8 mouse cellular contexts compared by ENCODE assay signal in genomic region chr17:32027666-32028065, GRCm38 (mm10). TPM values are rescaled to one million over a fixed set of nuclear protein-coding genes. Genes with fewer than 3 reads are reported as not detected.
A peak's percentile ranks its signal among the peaks of the same experiment; 100 is the strongest.
DNase-seq lines count a peak whose midpoint lies in the region; ATAC-seq and TF ChIP-seq lines count a peak whose summit lies in the region.
"Had no signal": no experiment of that assay in that cellular context is flagged by ENCODE, and none has a peak within 500 bp of the region (broad histone marks: within the 10 kb centered on the region; RNA-seq: fewer than 3 reads in every experiment).

No protein-coding gene starts in this region.

- TF ChIP-seq POLR2A in CH12.LX (IDR thresholded peaks at IDR 0.05; ENCODE audit: low read depth, low read length), result no peak

- H3K9ac ChIP-seq in CH12.LX (ENCODE audit: insufficient read depth, low read depth), result no peak overlapping the region
- no peak overlapping the region for H3K9ac ChIP-seq in hindbrain, postnatal 0 days (replicated peaks; ENCODE audit: low read length)
- H3K9ac ChIP-seq: lung, embryonic 15.5 days had no signal

- dilution Hi-C loops in CH12.LX (cut with MboI; ENCODE audit: extremely low pct_ligation_motif_present, extremely low pct_unique_long_range_greater_than_20kb, low sequenced_read_pairs), result no loop called here

- H3K27ac ChIP-seq in CH12.LX (ENCODE audit: insufficient read depth, low read depth), result no peak overlapping the region
- no peak overlapping the region for H3K27ac ChIP-seq in hindbrain, postnatal 0 days
- H3K27ac ChIP-seq: lung, embryonic 15.5 days had no signal

- no peak overlapping the region for H3K4me3 ChIP-seq in CH12.LX (replicated peaks in 1 of 3; ENCODE audit: low read depth in 2 of 3, low read length in 2 of 3, poor library complexity in 1 of 3)
- no peak overlapping the region for H3K4me3 ChIP-seq in hindbrain, postnatal 0 days (ENCODE audit: low read length)
- H3K4me3 ChIP-seq: lung, embryonic 15.5 days had no signal

- in situ Hi-C loops in CH12.LX (cut with MboI; ENCODE audit: low pct_ligation_motif_present, low pct_unique_long_range_greater_than_20kb, low sequenced_read_pairs), result loop anchor here (5.0 to 10.0 kb wide), 2 partner anchors 335 to 493 kb away; no protein-coding TSS in a partner anchor

- 25% methylated on average over 3 of the region's 3 CpGs for WGBS in hindbrain, postnatal 0 days

- H3K36me3 ChIP-seq in CH12.LX (replicated peaks in 1 of 2; ENCODE audit: control insufficient read depth in 1 of 2, insufficient read depth in 1 of 2, low read length in 1 of 2), result no peaks in the 10 kb centered on the region
- H3K36me3 ChIP-seq in hindbrain, postnatal 0 days (ENCODE audit: insufficient read depth, low read length), result no peaks in the 10 kb centered on the region
- H3K36me3 ChIP-seq: lung, embryonic 15.5 days had no signal

- H3K4me1 ChIP-seq in CH12.LX (ENCODE audit: control insufficient read depth in 1 of 2, insufficient read depth in 2 of 2), result peaks cover 12 to 27% of the 10 kb centered on the region in 2 experiments
- H3K4me1 ChIP-seq in hindbrain, postnatal 0 days (ENCODE audit: insufficient read depth, low read length), result no peaks in the 10 kb centered on the region

- no peaks in the 10 kb centered on the region for H3K27me3 ChIP-seq in CH12.LX (replicated peaks)
- no peaks in the 10 kb centered on the region for H3K27me3 ChIP-seq in hindbrain, postnatal 0 days (ENCODE audit: insufficient read depth, low read length)
- H3K27me3 ChIP-seq: lung, embryonic 15.5 days had no signal

- DNase-seq in layer of hippocampus, adult 11-12 months (ENCODE audit: low spot score), result peak; percentile 27
- no peak for DNase-seq in layer of hippocampus, postnatal 10 days (ENCODE audit: low spot score in 2 of 2)
- DNase-seq in CH12.LX (ENCODE audit: extremely low read depth) (peak; percentile 56), adipocyte (ENCODE audit: low spot score) (peak; percentile 76)
- peak; percentile 87 for DNase-seq in hindbrain, postnatal 0 days (ENCODE audit: low spot score)
- no peak for DNase-seq in yolk sac, embryonic 10.5 days (ENCODE audit: low spot score)

- no peak overlapping the region for H3K4me2 ChIP-seq in CH12.LX (ENCODE audit: insufficient read depth, low read depth, poor library complexity, severe bottlenecking)
- no peak overlapping the region for H3K4me2 ChIP-seq in hindbrain, postnatal 0 days (ENCODE audit: low read depth, low read length)
- H3K4me2 ChIP-seq: lung, embryonic 15.5 days had no signal

- TF ChIP-seq EP300 in CH12.LX (IDR thresholded peaks at IDR 0.05; ENCODE audit: low read length), result no peak

- no peaks in the 10 kb centered on the region for H3K9me3 ChIP-seq in CH12.LX (replicated peaks; ENCODE audit: low read length)
- H3K9me3 ChIP-seq in hindbrain, postnatal 0 days (ENCODE audit: low read length), result no peaks in the 10 kb centered on the region
- H3K9me3 ChIP-seq: lung, embryonic 15.5 days had no signal

- TF ChIP-seq RAD21 in CH12.LX (IDR thresholded peaks at IDR 0.05; ENCODE audit: low read depth, low read length), result peak; percentile 86

- peak in 1 of 2 experiments; percentile 84; a peak in 2 of 4 replicates for TF ChIP-seq CTCF in CH12.LX (conservative IDR thresholded peaks at IDR 0.05 in 1 of 2, IDR thresholded peaks at IDR 0.05 in 1 of 2; ENCODE audit: low read depth in 2 of 2, low read length in 2 of 2)
- TF ChIP-seq CTCF in hindbrain, postnatal 0 days (IDR thresholded peaks at IDR 0.05; ENCODE audit: low read depth), result peak; percentile 76

- H3K79me2 ChIP-seq in CH12.LX (replicated peaks; ENCODE audit: control insufficient read depth, extremely low read depth, insufficient read depth, poor library complexity, severe bottlenecking), result no peaks in the 10 kb centered on the region

- peak; percentile 67; the same call in 1 of the 2 replicates for ATAC-seq in hindbrain, postnatal 0 days
- ATAC-seq in erythroid progenitor cell, adult 5-6 weeks (replicated peaks; ENCODE audit: low FRiP score, poor library complexity, severe bottlenecking), result no peak

TF ChIP-seq in CH12.LX, 34 proteins besides CTCF, POLR2A, EP300 and RAD21:
- TF ChIP-seq MYC (IDR thresholded peaks at IDR 0.05; ENCODE audit: low read depth, low read length), result peak; percentile 73
- no peak for TF ChIP-seq PAX5 (IDR thresholded peaks at IDR 0.05; ENCODE audit: low read length)
- peak; percentile 84 for TF ChIP-seq USF2 (conservative IDR thresholded peaks at IDR 0.05; ENCODE audit: low read depth, low read length)
- TF ChIP-seq ZNF384 (IDR thresholded peaks at IDR 0.05; ENCODE audit: low read depth, low read length), result no peak
- TF ChIP-seq BHLHE40 (IDR thresholded peaks at IDR 0.05; ENCODE audit: low read depth, low read length), result peak; percentile 56
- TF ChIP-seq USF1 (IDR thresholded peaks at IDR 0.05; ENCODE audit: low read depth, low read length), result peak; percentile 83
- peak; percentile 54 for TF ChIP-seq SMC3 (IDR thresholded peaks at IDR 0.05; ENCODE audit: low read depth, low read length)
- TF ChIP-seq GABPA (IDR thresholded peaks at IDR 0.05; ENCODE audit: insufficient replicate concordance, low read depth, low read length), result no peak
- TF ChIP-seq MAX (IDR thresholded peaks at IDR 0.05; ENCODE audit: low read length), result peak; percentile 92
- TF ChIP-seq NELFE (IDR thresholded peaks at IDR 0.05; ENCODE audit: low read depth, low read length), result 0 out of 2 replicates have a peak, but pooled peaks have one; percentile 28
- no peak for TF ChIP-seq MXI1 (IDR thresholded peaks at IDR 0.05; ENCODE audit: low read depth, low read length)
- TF ChIP-seq TCF12 (IDR thresholded peaks at IDR 0.05; ENCODE audit: low read depth, low read length), result no peak

RNA-seq across cellular contexts. Expression of gene Rrp1b, which starts 8.2 kb away (rescaled TPM):
- total RNA-seq in layer of hippocampus, postnatal 10 days (2021), result 10 to 100 TPM; 19.1 to 26.8 TPM
- total RNA-seq in CH12.LX (2012; rRNA removed), result 76.7 and 99.1 TPM in 2 replicates
- 60.9 and 72.4 TPM in 2 replicates for total RNA-seq in CH12.LX (2014; rRNA removed)
- 149 and 151 TPM in 2 replicates for polyA plus RNA-seq in CH12.LX (2012; ENCODE audit: insufficient read length, low read depth)
- total RNA-seq in hindbrain, postnatal 0 days (2014; rRNA removed), result 18.6 and 30.0 TPM in 2 replicates
- 32.5 and 38.9 TPM in 2 replicates for polyA plus RNA-seq in hindbrain, postnatal 0 days (2015; fragmentation: Nextera tagmentation; extraction: Ambion mirVana)
- 4.0 and 8.8 TPM in 2 replicates for total RNA-seq in erythroid progenitor cell, adult 5-6 weeks (2015; ENCODE audit: low replicate concordance)
- 1.5 and 5.4 TPM in 2 replicates for total RNA-seq in erythroid progenitor cell, adult 5-6 weeks (2017; ENCODE audit: low replicate concordance)

RNA-seq across cellular contexts. Expression of gene Hsf2bp, which starts 8.5 kb away (rescaled TPM):
- total RNA-seq in layer of hippocampus, postnatal 10 days (2021), result 1 to 10 TPM in 1 of 2 experiments, under 1 TPM in 1; 0.71 to 1.4 TPM
- total RNA-seq in CH12.LX (2012; rRNA removed) (0.34 and 0.67 TPM in 2 replicates), CH12.LX (2014; rRNA removed) (0.75 and 1.2 TPM in 2 replicates)
- 1.0 and 1.4 TPM in 2 replicates for polyA plus RNA-seq in CH12.LX (2012; ENCODE audit: insufficient read length, low read depth)
- 0.84 TPM in 1 of 2 replicates, not detected in the other for total RNA-seq in hindbrain, postnatal 0 days (2014; rRNA removed)
- 0.55 and 0.58 TPM in 2 replicates for polyA plus RNA-seq in hindbrain, postnatal 0 days (2015; fragmentation: Nextera tagmentation; extraction: Ambion mirVana)
- not detected in 2 replicates for total RNA-seq in erythroid progenitor cell, adult 5-6 weeks (2015; ENCODE audit: low replicate concordance)
- total RNA-seq in erythroid progenitor cell, adult 5-6 weeks (2017; ENCODE audit: low replicate concordance), result not detected in 2 replicates

Comparison
In these comparisons a context has a peak if more than half of its experiments do, and no peak if none do; other contexts are left out.
1. DNase-seq: peak in layer of hippocampus, adult 11-12 months (single experiment), CH12.LX (single experiment), adipocyte (single experiment) and hindbrain, postnatal 0 days (single experiment); none in layer of hippocampus, postnatal 10 days (0 of 2) and yolk sac, embryonic 10.5 days (single experiment).